Mouse (Mus musculus) urinary bladder, postnatal 4 days (tissue): Measurements from ENCODE around the gene Anp32b.
A peak's percentile ranks its signal among the peaks of the same experiment; 100 is the strongest.

Experiments
- DNase-seq, 2 experiments: peaks; one replicate each; pipeline ENCODE4 v3.0.0; 2021 to 2022; ENCODE audit warnings: low spot score in 2 of 2

Gene Anp32b

GRCm38 (mm10) chr4:46452855-46453719, 2.4 kb downstream of the Anp32b start:
- DNase-seq, result no peak

- DNase-seq, result no peak
These were observed 3.6 kb downstream of the Anp32b start for GRCm38 (mm10) chr4:46454097-46454864.

DNA sequence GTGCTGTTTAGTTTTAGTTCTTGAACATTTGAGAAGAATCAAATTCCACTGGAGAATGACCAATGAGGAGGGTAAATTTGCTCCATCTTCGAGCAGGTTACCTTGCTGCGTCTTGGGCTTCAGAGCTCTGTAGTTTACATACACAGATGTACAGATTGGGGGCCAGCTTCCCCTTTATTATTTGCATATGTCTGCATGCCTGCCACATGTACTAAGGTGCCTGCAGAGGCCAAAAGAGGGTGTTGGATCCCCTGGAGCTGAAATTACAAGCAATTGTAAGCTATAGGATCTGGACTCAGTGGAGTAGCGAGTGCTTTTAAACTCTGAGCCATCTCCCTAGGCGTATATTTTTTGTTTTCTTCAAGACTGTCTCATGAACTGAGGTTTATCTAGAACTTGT, 6.1 kb downstream of the Anp32b start:
- DNase-seq, result no peak

- DNase-seq, result no peak
These were observed 6.5 kb downstream of the Anp32b start for GRCm38 (mm10) chr4:46457186-46457585.

GRCm38 (mm10) chr4:46458411-46458810, 7.7 kb downstream of the Anp32b start:
- no peak for DNase-seq

DNA sequence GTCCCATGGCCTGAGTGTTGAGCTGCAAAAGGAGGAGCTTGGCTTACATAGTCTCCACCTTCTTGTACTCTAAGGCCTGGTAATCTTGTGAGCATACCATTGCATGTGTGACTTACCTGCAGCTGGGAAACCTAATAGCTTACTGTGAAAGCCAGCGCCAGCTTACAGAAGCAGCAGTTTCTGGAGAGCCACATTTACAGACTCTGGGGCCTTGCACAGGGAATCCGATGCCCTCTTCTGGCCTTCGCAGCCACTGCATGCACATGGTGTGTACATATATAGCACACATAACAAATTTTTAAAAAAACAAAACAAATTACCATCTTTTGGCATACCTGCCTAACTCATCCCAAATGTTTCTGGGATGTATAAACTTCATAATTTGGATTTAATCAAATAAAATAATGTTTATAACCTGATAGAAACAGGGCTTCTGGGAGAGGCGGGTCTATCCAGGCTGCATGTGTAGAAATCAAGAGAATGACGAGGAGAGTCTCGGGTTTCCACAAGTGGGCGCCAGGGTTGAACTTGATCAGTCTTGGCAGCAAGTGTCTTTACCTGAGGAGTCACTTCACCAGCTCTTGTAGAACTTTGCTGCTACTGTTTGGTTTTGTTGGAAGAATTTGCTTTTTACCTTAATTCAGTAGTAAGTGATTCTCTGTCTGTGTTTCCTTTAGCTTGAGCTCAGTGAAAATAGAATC, 12.6 kb downstream of the Anp32b start:
- no peak for DNase-seq

DNA sequence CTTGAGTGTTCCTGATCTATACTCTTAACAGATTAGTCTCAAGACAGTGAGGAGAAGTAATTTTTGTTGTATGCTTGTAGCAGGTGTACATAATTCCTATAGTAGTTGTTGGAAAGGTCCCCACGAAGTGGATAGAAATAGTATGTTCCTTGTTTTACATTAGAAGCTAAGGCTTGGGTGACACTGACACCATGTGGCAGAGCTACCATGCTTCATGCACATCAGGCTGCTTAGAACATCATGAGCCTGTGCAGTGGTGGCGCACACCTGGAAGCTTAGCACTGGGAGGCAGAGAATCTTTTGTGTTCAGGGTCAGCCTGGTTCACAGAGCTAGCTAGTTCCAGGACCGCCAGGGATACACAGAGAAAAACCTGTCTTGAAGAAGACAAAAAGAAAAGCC, 15.0 kb downstream of the Anp32b start:
- no peak for DNase-seq

DNA sequence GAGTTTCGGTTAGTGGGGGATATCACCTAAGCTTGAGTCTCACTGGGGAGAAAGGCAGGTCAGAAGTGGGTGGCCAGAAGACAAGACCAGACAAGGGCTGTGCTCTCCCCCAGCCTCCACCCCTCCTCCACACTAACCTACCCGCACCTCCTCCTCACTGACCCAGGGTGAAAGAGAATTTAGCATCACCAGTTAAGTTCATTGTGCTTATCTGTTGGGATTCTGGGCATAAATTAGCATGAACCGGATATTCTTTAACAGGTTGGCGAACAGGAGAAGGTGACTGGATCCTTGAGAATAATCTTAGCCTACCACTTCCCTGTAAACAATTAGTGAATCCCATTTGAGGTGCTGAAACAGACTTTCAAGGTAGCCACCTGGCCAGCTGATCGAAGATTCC, 24.4 kb downstream of the Anp32b start:
- no peak for DNase-seq

DNA sequence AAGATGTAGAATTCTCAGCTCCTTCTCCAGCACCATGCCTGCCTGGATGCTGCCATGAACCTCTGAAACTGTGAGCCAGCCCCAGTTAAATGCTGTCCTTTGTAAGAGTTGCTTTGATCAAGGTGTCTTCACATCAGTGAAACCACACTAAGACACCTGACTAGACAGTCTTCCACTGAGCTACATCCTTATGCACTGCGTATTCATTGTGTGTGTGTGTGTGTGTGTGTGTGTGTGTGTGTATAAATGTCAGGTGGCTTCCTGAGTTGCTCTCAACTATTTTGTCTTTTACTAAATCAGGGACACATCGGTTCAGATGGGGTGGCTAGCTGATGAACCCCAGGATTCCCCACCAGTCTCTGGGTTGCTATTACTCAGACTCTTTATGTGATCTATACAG, 28.4 kb downstream of the Anp32b start:
- no peak for DNase-seq

DNA sequence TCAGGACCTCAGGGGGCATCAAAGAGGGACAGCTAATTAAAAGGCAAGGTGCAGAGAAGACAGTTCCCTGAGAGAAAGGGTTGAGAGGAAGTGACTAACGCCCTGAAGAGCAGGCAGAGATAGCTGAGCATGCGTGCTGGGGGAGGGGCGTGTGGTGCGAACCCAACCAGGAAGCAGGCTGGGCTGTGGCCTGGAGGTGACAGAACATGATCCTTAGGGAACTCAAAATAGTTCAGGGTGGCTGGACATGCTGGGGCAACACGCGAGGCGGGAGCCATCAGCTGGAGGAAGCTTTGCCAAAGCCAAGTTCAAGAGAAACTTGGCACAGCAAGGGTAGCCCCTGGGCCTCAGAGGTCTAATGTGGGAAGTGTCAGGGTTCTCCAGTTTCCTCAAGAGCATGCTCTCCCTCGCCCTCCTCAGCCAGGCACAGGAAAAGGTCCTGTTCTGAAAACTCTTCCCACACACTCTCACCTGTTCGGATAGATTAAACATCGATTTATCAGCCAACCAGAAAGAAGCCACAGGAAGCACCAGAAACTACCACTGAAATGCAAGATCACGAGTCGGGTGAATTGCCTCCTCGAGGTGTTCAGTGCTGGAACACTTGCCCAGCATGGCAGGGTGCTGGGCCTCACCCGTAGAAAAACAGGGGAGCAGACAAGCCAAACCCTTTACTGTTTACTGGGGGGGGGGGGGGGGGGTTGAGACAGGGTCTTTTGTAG, 35.2 kb downstream of the Anp32b start:
- peak; percentile 60 to 71 for DNase-seq

- no peak for DNase-seq
These were observed 36.6 kb downstream of the Anp32b start for GRCm38 (mm10) chr4:46487348-46487747.

GRCm38 (mm10) chr4:46489028-46489925, 38.6 kb downstream of the Anp32b start, which contains the start of gene Nans:
Gene Nans (plus strand): TSS chr4:46489248.
- peak; percentile 93 to 96 for DNase-seq

- DNase-seq, result no peak
These were observed 42.4 kb downstream of the Anp32b start for GRCm38 (mm10) chr4:46493071-46493470.

GRCm38 (mm10) chr4:46495543-46495942, 44.8 kb downstream of the Anp32b start:
- no peak for DNase-seq

- peak; percentile 39 to 76 for DNase-seq
These were observed 46.7 kb downstream of the Anp32b start for GRCm38 (mm10) chr4:46497286-46497892.

DNA sequence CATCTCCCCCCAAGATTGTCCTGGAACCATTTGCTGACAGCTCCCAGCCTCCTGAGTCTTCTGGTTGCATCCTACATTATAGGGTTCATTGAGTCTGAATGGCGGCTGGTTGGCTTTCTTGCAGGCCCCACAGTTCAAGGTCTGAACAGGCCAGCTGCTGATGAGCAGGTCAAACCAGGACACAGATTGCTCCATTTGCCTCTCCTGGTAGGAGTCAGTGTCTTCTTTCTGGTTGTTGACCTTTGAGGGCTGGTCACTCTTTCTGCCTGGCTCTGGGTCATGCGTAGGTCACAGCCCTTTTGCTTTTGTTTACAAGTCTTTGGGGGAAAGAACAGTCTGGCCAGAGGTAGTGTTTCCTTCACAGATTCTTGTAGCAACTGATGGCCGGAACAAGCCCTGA, 47.8 kb downstream of the Anp32b start:
- no peak for DNase-seq

- no peak for DNase-seq
These were observed 48.3 kb downstream of the Anp32b start for GRCm38 (mm10) chr4:46498976-46499375.

DNA sequence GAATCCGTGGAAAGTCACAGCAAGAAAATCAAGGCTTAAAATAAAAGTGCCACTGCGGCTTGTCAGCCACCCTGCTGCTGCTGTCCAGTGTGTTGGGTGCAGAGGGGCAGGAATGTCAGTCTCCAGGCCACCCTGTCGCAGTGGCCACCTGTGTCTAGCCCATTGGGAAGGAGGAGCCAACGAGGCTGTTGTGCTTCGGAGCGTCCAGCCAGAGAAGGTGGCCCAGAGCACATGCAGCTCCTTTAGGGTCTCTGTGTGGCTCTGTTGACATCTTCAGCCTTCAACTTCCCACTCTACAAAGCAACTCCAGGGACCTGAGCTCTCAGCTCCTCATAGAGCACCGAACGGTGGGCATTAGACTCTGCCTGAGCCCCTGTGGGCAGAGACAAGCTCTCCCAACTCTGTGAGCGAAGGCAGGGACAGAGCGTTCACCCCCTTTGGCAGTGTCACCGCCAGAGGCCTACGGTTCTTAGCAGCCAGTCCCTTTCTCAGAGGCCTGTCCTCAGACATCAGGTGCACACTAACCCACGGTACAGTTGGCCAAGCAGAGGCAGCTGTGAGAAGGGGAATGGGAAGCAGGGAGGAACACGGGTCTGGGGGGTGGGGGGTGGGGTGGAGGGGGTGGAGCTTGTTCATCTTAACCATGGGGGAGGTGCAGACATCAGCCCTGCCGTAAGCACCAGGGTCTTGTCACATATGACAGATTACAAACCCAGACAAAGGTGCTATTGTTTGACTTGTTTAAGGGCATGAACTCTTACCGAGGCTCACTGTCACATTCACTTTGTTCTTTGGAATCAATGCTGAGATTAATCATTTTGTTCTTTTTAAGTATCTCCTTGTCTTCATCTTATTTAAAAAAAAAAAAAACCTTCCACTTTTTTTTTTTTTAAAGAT, 52.2 kb downstream of the Anp32b start:
- no peak for DNase-seq

DNA sequence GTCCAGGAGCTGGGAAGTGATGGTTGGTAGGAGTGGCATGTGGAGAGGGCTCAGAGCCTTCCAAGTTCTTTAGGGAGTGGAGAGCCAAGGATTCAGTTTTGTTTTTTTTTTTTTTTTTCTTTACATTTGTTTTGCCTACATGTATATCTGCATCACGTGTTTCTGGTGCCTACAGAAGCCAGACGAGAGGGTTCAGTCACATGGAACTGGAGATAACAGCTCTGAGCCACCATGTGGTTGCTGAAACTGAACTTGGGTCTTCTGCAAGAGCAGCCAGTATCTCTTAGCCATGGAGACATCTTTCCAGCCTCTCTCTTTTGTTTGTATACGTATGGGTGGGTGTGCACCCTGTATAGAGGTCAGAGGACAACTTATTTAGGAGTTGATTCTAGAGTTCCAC, 53.2 kb downstream of the Anp32b start:
- no peak for DNase-seq
